Mouse (Mus musculus) myocyte (in vitro differentiated cells): ENCODE results near the gene Bckdk.

Experiments
- MAX ChIP-seq: IDR thresholded peaks from one replicate; pipeline ENCODE4 v1.6.1; 2011; ENCODE audit warnings: low read depth, mild to moderate bottlenecking, control low read depth
- POLR2A ChIP-seq: IDR thresholded peaks from one replicate; pipeline ENCODE4 v1.6.1; 2011; ENCODE audit warnings: low read depth, mild to moderate bottlenecking, control low read depth, moderate library complexity; ENCODE audit not compliant: insufficient read length
- POLR2AphosphoS2 ChIP-seq: IDR thresholded peaks from one replicate; pipeline ENCODE4 v1.6.1; 2011; ENCODE audit warnings: low read depth, control low read depth; ENCODE audit not compliant: insufficient read length
- USF1 ChIP-seq: IDR thresholded peaks from one replicate; pipeline ENCODE4 v1.6.1; 2011; ENCODE audit warnings: low read depth, mild to moderate bottlenecking, control low read depth, moderate library complexity

- TF ChIP-seq MAX: no peak
- TF ChIP-seq POLR2AphosphoS2: no peak
- no peak for TF ChIP-seq POLR2A
- no peak for TF ChIP-seq USF1
Observed at GRCm38 (mm10) chr7:127918203-127918602, 14.3 kb downstream of the Bckdk start.
